Comparison of ENCODE assay signal across 8 mouse cellular contexts in genomic region chr1:131523794-131524193, GRCm38 (mm10). TPM values are rescaled to one million over a fixed set of nuclear protein-coding genes. Genes with fewer than 3 reads are reported as not detected.
DNase-seq lines count a peak whose midpoint lies in the region; ATAC-seq lines count a peak whose summit lies in the region.

No protein-coding gene starts in this region.

- peaks cover 28% of the 10 kb centered on the region for H3K4me1 ChIP-seq in kidney, embryonic 14.5 days (ENCODE audit: control insufficient read depth, insufficient read depth, low read length)
- peaks cover 36% of the 10 kb centered on the region for H3K4me1 ChIP-seq in hindbrain, embryonic 12.5 days
- H3K4me1 ChIP-seq in midbrain, embryonic 15.5 days = peaks cover 53% of the 10 kb centered on the region

- no peak overlapping the region for H3K9ac ChIP-seq in kidney, embryonic 14.5 days (ENCODE audit: low read depth, low read length)
- peak overlapping the region; percentile 32; the same call in 1 of the 2 replicates for H3K9ac ChIP-seq in hindbrain, embryonic 12.5 days
- H3K9ac ChIP-seq in midbrain, embryonic 15.5 days = peak overlapping the region; percentile 76

- peak overlapping the region; percentile 78; the same call in 1 of the 2 replicates for H3K4me3 ChIP-seq in kidney, embryonic 14.5 days (ENCODE audit: low read length)
- peak overlapping the region; percentile 87 for H3K4me3 ChIP-seq in hindbrain, embryonic 12.5 days
- H3K4me3 ChIP-seq in midbrain, embryonic 15.5 days = peak overlapping the region; percentile 68

- H3K9me3 ChIP-seq in kidney, embryonic 14.5 days (ENCODE audit: control insufficient read depth, low read length) = no peaks in the 10 kb centered on the region
- H3K9me3 ChIP-seq in hindbrain, embryonic 12.5 days (replicated peaks) = no peaks in the 10 kb centered on the region
- no peaks in the 10 kb centered on the region for H3K9me3 ChIP-seq in midbrain, embryonic 15.5 days

- peak overlapping the region; percentile 91 for H3K4me2 ChIP-seq in kidney, embryonic 14.5 days (replicated peaks; ENCODE audit: low read depth, low read length)
- peak overlapping the region; percentile 91 for H3K4me2 ChIP-seq in hindbrain, embryonic 12.5 days (replicated peaks)
- peak overlapping the region; percentile 90 for H3K4me2 ChIP-seq in midbrain, embryonic 15.5 days

- no peaks in the 10 kb centered on the region for H3K27me3 ChIP-seq in kidney, embryonic 14.5 days (ENCODE audit: control insufficient read depth, insufficient read depth, low read length)
- no peaks in the 10 kb centered on the region for H3K27me3 ChIP-seq in hindbrain, embryonic 12.5 days
- H3K27me3 ChIP-seq in midbrain, embryonic 15.5 days (replicated peaks) = no peaks in the 10 kb centered on the region

- no peak overlapping the region for H3K27ac ChIP-seq in kidney, embryonic 14.5 days (ENCODE audit: low read depth, low read length)
- no peak overlapping the region for H3K27ac ChIP-seq in hindbrain, embryonic 12.5 days
- H3K27ac ChIP-seq in midbrain, embryonic 15.5 days = peak overlapping the region; percentile 32; the same call in 1 of the 2 replicates

- H3K36me3 ChIP-seq in kidney, embryonic 14.5 days (ENCODE audit: control insufficient read depth, insufficient read depth, low read length) = no peaks in the 10 kb centered on the region; the same call in 1 of the 2 replicates
- no peaks in the 10 kb centered on the region for H3K36me3 ChIP-seq in hindbrain, embryonic 12.5 days
- no peaks in the 10 kb centered on the region for H3K36me3 ChIP-seq in midbrain, embryonic 15.5 days (replicated peaks)

- ATAC-seq in kidney, embryonic 14.5 days (ENCODE audit: low FRiP score, low TSS enrichment) = no peak
- ATAC-seq in hindbrain, embryonic 12.5 days (ENCODE audit: low FRiP score) = no peak
- ATAC-seq in midbrain, embryonic 15.5 days (replicated peaks) = no peak

- 30% methylated on average over 3 of the region's 3 CpGs for WGBS in kidney, embryonic 14.5 days
- 35% methylated on average over 3 of the region's 3 CpGs for WGBS in hindbrain, embryonic 12.5 days
- 31% methylated on average over 3 of the region's 3 CpGs for WGBS in midbrain, embryonic 15.5 days

- DNase-seq in kidney, postnatal 36 days = no peak
- peak; percentile 46 to 49 for DNase-seq in cerebellum, postnatal 25 days
- DNase-seq in frontal cortex, postnatal 14 days (ENCODE audit: low spot score in 2 of 2) = no peak
- no peak for DNase-seq in kidney, postnatal 10 days
- no peak for DNase-seq in c-Kit-positive CD71-positive TER-119-positive erythroid progenitor cells, embryonic 14.5 days (ENCODE audit: low spot score)

RNA-seq across cellular contexts. Expression of gene Srgap2, which starts 3.4 kb away (rescaled TPM):
- polyA plus RNA-seq in kidney, embryonic 14.5 days (2014; fragmentation: Nextera tagmentation; extraction: Ambion mirVana) = 13.2 and 20.8 TPM in 2 replicates
- polyA plus RNA-seq in hindbrain, embryonic 12.5 days (2016; fragmentation: Nextera tagmentation; extraction: Ambion mirVana) = 16.9 and 23.1 TPM in 2 replicates
- polyA plus RNA-seq in midbrain, embryonic 15.5 days (2015; fragmentation: Nextera tagmentation; extraction: Ambion mirVana) = 24.5 and 25.3 TPM in 2 replicates

RNA-seq across cellular contexts. Expression of gene Fam72a, which starts 3.9 kb away (rescaled TPM):
- 2.7 and 3.3 TPM in 2 replicates for polyA plus RNA-seq in kidney, embryonic 14.5 days (2014; fragmentation: Nextera tagmentation; extraction: Ambion mirVana)
- 2.8 and 3.2 TPM in 2 replicates for polyA plus RNA-seq in hindbrain, embryonic 12.5 days (2016; fragmentation: Nextera tagmentation; extraction: Ambion mirVana)
- polyA plus RNA-seq in midbrain, embryonic 15.5 days (2015; fragmentation: Nextera tagmentation; extraction: Ambion mirVana) = 1.1 and 1.4 TPM in 2 replicates

Comparison
In these comparisons a context has a peak if more than half of its experiments do, and no peak if none do; other contexts are left out.
1. DNase-seq: peak in cerebellum, postnatal 25 days (2 of 2); none in kidney, postnatal 36 days (0 of 2), frontal cortex, postnatal 14 days (0 of 2), kidney, postnatal 10 days (single experiment) and c-Kit-positive CD71-positive TER-119-positive erythroid progenitor cells, embryonic 14.5 days (single experiment).
2. Peak in every context shown above with its lines, with median percentiles within 50 percentile points of each other: H3K4me2 ChIP-seq and H3K4me3 ChIP-seq.